Mouse (Mus musculus): Measurements from ENCODE around the gene Per1. TPM values are rescaled to one million over a fixed set of nuclear protein-coding genes. Genes with fewer than 3 reads are reported as not detected.

Per1 gene
- polyA plus RNA-seq, 1 experiment from 2014 or later, result 7.3 TPM

DNA sequence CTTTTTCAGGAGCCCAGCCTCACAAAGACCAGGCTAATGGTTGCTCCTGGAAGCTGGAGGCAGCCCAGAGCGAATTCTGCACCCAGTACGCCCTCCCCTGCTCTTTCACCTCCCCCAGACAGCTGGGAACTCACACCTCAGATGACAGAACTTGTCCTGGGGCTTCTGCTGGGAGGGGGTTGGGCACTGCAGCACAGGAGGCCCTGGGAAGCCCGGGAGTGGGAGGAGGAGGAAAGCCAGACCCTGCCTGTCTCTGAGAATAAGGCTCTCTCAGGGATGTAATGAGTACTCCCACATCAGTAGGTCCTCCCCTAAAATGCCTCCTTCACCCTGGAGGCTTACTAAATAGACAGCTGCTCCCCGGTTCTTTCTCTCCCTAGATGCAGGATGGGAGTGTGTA, 7.9 kb upstream of the Per1 start:
- Histone ChIP-seq H3K4me3 (ENCODE audit: low read depth, low read length) (no peak overlapping the region), H3K9me3 (ENCODE audit: control insufficient read depth, low read length) (no peaks in the 10 kb centered on the region), H3K4me2 (no peak overlapping the region), H3K36me3 (ENCODE audit: control insufficient read depth, insufficient read depth, low read length) (no peaks in the 10 kb centered on the region; the same call in 1 of the 2 replicates), H3K9ac (ENCODE audit: low read length) (no peak overlapping the region), H3K27ac (ENCODE audit: low read depth, low read length) (no peak overlapping the region), H3K4me1 (ENCODE audit: control insufficient read depth, insufficient read depth, low read length) (peaks cover 13% of the 10 kb centered on the region), H3K27me3 (ENCODE audit: control insufficient read depth, insufficient read depth, low read length) (no peaks in the 10 kb centered on the region)
- DNase-seq (ENCODE audit: low spot score, missing footprints) (no peak), ATAC-seq (ENCODE audit: low FRiP score) (no peak)
- 42% methylated on average over 4 of the region's 4 CpGs for WGBS

DNA sequence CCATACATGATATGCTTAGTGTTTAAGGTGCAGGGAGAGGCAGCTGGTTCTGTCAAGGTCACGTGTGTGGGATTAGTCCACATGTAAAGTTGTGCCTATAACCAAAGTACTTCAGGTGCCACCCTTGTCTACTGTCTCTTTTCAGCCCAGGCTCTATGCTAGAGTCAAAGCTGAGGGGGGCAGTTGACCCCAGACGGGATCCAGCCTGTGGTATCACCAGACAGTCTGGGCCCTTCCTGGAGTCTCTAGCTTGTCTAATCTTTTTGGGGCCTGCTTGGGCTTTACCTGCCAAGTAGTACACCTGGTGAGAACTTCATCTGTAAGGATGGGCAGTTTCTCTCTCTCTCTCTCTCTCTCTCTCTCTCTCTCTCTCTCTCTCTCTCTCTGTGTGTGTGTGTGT, 7.4 kb upstream of the Per1 start:
- ATAC-seq (ENCODE audit: low FRiP score) (no peak), DNase-seq (ENCODE audit: low spot score, missing footprints) (no peak)
- Histone ChIP-seq H3K27ac (ENCODE audit: low read depth, low read length) (no peak overlapping the region), H3K4me1 (ENCODE audit: control insufficient read depth, insufficient read depth, low read length) (peaks cover 13% of the 10 kb centered on the region), H3K27me3 (ENCODE audit: control insufficient read depth, insufficient read depth, low read length) (no peaks in the 10 kb centered on the region), H3K4me2 (no peak overlapping the region), H3K36me3 (ENCODE audit: control insufficient read depth, insufficient read depth, low read length) (no peaks in the 10 kb centered on the region; the same call in 1 of the 2 replicates), H3K9me3 (ENCODE audit: control insufficient read depth, low read length) (no peaks in the 10 kb centered on the region), H3K9ac (ENCODE audit: low read length) (0 out of 2 replicates have a peak overlapping the region, but pooled peaks have one; percentile 93), H3K4me3 (ENCODE audit: low read depth, low read length) (no peak overlapping the region)
- 61% methylated on average over 2 of the region's 2 CpGs for WGBS

DNA sequence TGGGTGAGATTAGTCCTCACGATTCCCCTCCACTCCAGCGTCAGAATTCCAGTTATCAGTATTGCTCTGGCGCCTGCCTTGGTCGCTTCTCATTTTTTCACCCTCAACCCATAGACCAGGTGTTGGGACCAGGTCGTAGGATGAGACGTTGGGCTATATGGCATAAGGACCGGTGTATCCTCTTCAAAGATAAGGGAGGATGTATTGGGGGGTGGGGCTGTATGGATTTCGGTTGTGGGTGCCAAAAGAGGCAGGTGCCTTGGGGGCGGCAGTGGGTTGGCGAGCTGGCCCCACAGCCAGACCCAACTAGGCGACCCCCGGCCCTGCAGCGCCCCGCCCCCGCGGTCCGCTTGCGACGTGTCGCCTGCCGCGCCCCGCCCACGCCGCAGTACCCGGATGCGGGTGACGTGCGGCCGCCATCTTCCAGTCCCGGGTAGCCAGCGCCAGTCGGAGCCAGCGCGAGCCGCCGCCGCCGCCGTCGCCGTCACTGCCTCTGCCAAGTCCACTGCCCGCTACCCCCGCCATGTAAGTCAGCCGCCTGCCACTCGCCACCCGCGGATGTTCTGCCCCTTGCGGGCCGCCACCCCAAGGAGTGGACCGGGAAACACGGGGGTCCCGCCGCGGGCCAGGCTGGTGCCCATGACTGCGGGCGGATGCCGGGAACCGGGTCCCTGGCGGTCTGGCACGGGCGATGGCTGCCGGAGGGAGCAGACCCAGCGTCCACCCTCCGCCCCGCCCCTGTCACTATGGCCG, 6.7 kb upstream of the Per1 start, which contains the start of gene Vamp2:
Gene Vamp2, plus strand, starts transcription at position 388 of the 753 bp plus-strand sequence.
- Histone ChIP-seq H3K27me3 (ENCODE audit: control insufficient read depth, insufficient read depth, low read length) (no peaks in the 10 kb centered on the region), H3K4me1 (ENCODE audit: control insufficient read depth, insufficient read depth, low read length) (peaks cover 13% of the 10 kb centered on the region), H3K4me2 (peak within 1 kb of the TSS; percentile 91), H3K27ac (ENCODE audit: low read depth, low read length) (peak within 1 kb of the TSS; percentile 75), H3K4me3 (ENCODE audit: low read depth, low read length) (peak within 1 kb of the TSS; percentile 98), H3K9me3 (ENCODE audit: control insufficient read depth, low read length) (no peaks in the 10 kb centered on the region), H3K36me3 (ENCODE audit: control insufficient read depth, insufficient read depth, low read length) (no peaks in the 10 kb centered on the region; the same call in 1 of the 2 replicates), H3K9ac (ENCODE audit: low read length) (peak within 1 kb of the TSS; percentile 93)
- under 1% methylated on average over 66 of the region's 67 CpGs for WGBS
- DNase-seq (ENCODE audit: low spot score, missing footprints) (peak; percentile 100), ATAC-seq (ENCODE audit: low FRiP score) (peak; percentile 86)

- no peaks in the 10 kb centered on the region; the same call in 1 of the 2 replicates for H3K36me3 ChIP-seq (ENCODE audit: control insufficient read depth, insufficient read depth, low read length)
- peaks cover 13% of the 10 kb centered on the region for H3K4me1 ChIP-seq (ENCODE audit: control insufficient read depth, insufficient read depth, low read length)
- no peaks in the 10 kb centered on the region for H3K27me3 ChIP-seq (ENCODE audit: control insufficient read depth, insufficient read depth, low read length)
- peak overlapping the region; percentile 91 for H3K4me2 ChIP-seq
- peak; percentile 90 for DNase-seq (ENCODE audit: low spot score, missing footprints)
- peak overlapping the region; percentile 75 for H3K27ac ChIP-seq (ENCODE audit: low read depth, low read length)
- peak overlapping the region; percentile 93 for H3K9ac ChIP-seq (ENCODE audit: low read length)
- 12% methylated on average over 25 of the region's 25 CpGs for WGBS
- H3K9me3 ChIP-seq (ENCODE audit: control insufficient read depth, low read length), result no peaks in the 10 kb centered on the region
- peak overlapping the region; percentile 98 for H3K4me3 ChIP-seq (ENCODE audit: low read depth, low read length)
- no peak for ATAC-seq (ENCODE audit: low FRiP score)
Observed at GRCm38 (mm10) chr11:69088856-69089615, 6.0 kb upstream of the Per1 start.

DNA sequence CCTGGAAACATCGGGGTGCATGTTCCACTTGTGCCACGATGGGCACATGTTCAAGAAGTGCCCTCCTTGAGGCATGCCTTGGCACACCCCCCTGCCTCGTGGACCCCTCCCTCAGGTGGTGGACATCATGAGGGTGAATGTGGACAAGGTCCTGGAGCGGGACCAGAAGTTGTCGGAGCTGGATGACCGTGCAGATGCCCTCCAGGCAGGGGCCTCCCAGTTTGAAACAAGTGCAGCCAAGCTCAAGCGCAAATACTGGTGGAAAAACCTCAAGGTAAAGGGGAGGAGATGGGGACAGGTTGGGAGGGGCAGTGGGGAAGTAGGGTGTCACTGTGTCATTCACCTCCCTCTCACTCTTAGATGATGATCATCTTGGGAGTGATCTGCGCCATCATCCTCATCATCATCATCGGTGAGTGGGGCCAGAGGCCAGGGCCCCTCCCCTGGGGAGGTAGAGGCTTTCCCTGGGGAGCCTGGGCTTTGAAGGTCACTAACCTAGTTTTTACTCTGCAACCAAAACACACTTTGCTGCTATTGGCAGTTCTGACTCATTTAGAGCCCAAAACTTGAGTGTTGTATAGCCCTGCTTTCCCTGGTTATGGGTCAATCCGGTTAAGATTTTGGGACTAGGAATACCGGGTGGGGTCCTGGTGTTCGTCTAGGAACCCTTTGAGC, 5.3 kb upstream of the Per1 start:
- Histone ChIP-seq H3K4me1 (ENCODE audit: control insufficient read depth, insufficient read depth, low read length) (peaks cover 15% of the 10 kb centered on the region), H3K27me3 (ENCODE audit: control insufficient read depth, insufficient read depth, low read length) (no peaks in the 10 kb centered on the region), H3K27ac (ENCODE audit: low read depth, low read length) (no peak overlapping the region), H3K36me3 (ENCODE audit: control insufficient read depth, insufficient read depth, low read length) (no peaks in the 10 kb centered on the region; the same call in 1 of the 2 replicates), H3K4me2 (peak overlapping the region; percentile 91), H3K9ac (ENCODE audit: low read length) (peak overlapping the region; percentile 93), H3K9me3 (ENCODE audit: control insufficient read depth, low read length) (no peaks in the 10 kb centered on the region), H3K4me3 (ENCODE audit: low read depth, low read length) (peak overlapping the region; percentile 98)
- ATAC-seq (ENCODE audit: low FRiP score), result no peak
- WGBS, result 90% methylated on average over 12 of the region's 12 CpGs
- no peak for DNase-seq (ENCODE audit: low spot score, missing footprints)

GRCm38 (mm10) chr11:69090367-69090766, 4.7 kb upstream of the Per1 start:
- Histone ChIP-seq H3K9ac (ENCODE audit: low read length) (no peak overlapping the region; the same call in 1 of the 2 replicates), H3K4me1 (ENCODE audit: control insufficient read depth, insufficient read depth, low read length) (peaks cover 16% of the 10 kb centered on the region), H3K4me3 (ENCODE audit: low read depth, low read length) (no peak overlapping the region), H3K27me3 (ENCODE audit: control insufficient read depth, insufficient read depth, low read length) (no peaks in the 10 kb centered on the region), H3K27ac (ENCODE audit: low read depth, low read length) (no peak overlapping the region; the same call in 1 of the 2 replicates), H3K4me2 (no peak overlapping the region), H3K9me3 (ENCODE audit: control insufficient read depth, low read length) (no peaks in the 10 kb centered on the region), H3K36me3 (ENCODE audit: control insufficient read depth, insufficient read depth, low read length) (no peaks in the 10 kb centered on the region; the same call in 1 of the 2 replicates)
- ATAC-seq (ENCODE audit: low FRiP score) (no peak), DNase-seq (ENCODE audit: low spot score, missing footprints) (peak; percentile 81)
- 72% methylated on average over 6 of the region's 6 CpGs for WGBS

DNA sequence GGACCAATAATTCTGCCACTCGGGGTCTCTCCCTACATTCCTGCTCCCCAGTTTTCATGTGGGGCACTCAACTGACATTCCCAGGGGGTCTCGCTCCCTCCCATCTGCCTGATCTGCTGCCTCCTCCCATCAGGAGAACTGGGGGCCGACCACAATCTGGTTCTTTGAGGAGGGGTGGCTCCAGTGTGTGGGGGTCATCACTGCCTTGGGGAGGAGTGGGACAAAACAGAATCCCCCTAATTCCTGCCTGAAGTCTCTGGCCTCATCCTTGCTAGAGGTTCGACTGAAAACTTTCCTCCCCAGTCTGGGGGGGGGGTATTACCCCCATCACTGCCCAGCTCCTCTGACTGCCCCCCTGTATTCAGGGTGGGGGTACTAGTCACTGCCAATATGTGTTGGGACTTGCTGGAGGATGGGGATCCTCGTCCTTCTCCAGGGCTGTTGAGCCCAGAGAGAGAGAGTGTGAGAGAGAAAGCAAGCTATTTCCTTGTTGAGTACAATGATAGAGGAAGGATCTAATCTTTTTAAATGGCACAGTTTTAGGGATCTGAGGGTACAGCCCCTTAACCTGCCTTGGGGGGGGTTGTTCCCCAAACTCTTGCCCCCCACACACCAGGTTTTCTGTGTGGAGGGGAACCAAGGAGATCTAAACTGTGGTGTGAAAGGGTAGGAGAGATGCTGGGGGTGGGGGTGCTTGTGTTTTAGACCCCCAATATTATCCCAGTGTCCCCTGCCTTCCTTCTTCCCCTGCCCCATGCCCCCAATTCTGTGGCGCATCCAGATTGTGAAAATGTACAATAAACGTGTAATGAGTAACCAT, 3.2 kb upstream of the Per1 start:
- 0 out of 2 replicates have a peak, but pooled peaks cover 2% of the 10 kb centered on the region for H3K27me3 ChIP-seq (ENCODE audit: control insufficient read depth, insufficient read depth, low read length)
- H3K4me2 ChIP-seq, result no peak overlapping the region
- no peaks in the 10 kb centered on the region; the same call in 1 of the 2 replicates for H3K36me3 ChIP-seq (ENCODE audit: control insufficient read depth, insufficient read depth, low read length)
- DNase-seq (ENCODE audit: low spot score, missing footprints) (no peak), ATAC-seq (ENCODE audit: low FRiP score) (no peak)
- H3K27ac ChIP-seq (ENCODE audit: low read depth, low read length), result no peak overlapping the region
- H3K9me3 ChIP-seq (ENCODE audit: control insufficient read depth, low read length), result no peaks in the 10 kb centered on the region
- H3K9ac ChIP-seq (ENCODE audit: low read length), result no peak overlapping the region
- H3K4me3 ChIP-seq (ENCODE audit: low read depth, low read length), result no peak overlapping the region
- peaks cover 29% of the 10 kb centered on the region for H3K4me1 ChIP-seq (ENCODE audit: control insufficient read depth, insufficient read depth, low read length)
- WGBS, result 62% methylated on average over 7 of the region's 7 CpGs

DNA sequence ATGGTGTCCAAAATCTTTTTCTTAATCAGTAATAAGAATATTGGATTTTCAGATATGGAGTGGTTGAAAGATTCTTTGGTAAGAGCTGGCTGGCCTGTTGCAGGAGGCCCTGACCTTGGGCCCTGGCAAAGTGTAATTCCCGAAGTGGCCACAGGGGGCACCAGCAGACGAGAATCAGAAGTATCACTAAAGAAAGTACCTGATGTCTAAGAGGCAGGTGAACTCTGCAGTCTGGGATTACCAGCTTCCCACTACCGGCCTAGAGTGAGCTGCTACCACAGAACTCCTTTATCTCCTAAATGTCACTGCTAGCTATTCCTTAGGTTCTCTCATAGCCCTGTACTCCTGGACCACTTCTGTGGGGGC, 2.6 kb upstream of the Per1 start:
- Histone ChIP-seq H3K9me3 (ENCODE audit: control insufficient read depth, low read length) (no peaks in the 10 kb centered on the region), H3K27me3 (ENCODE audit: control insufficient read depth, insufficient read depth, low read length) (0 out of 2 replicates have a peak, but pooled peaks cover 2% of the 10 kb centered on the region), H3K36me3 (ENCODE audit: control insufficient read depth, insufficient read depth, low read length) (no peaks in the 10 kb centered on the region; the same call in 1 of the 2 replicates), H3K4me2 (no peak overlapping the region), H3K27ac (ENCODE audit: low read depth, low read length) (no peak overlapping the region), H3K4me3 (ENCODE audit: low read depth, low read length) (no peak overlapping the region), H3K4me1 (ENCODE audit: control insufficient read depth, insufficient read depth, low read length) (peaks cover 35% of the 10 kb centered on the region), H3K9ac (ENCODE audit: low read length) (no peak overlapping the region)
- WGBS, result 8% methylated on average over 3 of the region's 3 CpGs
- ATAC-seq (ENCODE audit: low FRiP score) (no peak), DNase-seq (ENCODE audit: low spot score, missing footprints) (peak; percentile 99)
